Mouse (Mus musculus): Measurements from ENCODE around the gene Rfx1. TPM values are rescaled to one million over a fixed set of nuclear protein-coding genes. Genes with fewer than 3 reads are reported as not detected.

The Rfx1 gene
- polyA plus RNA-seq, 1 experiment from 2014 or later: 10.0 TPM

DNA sequence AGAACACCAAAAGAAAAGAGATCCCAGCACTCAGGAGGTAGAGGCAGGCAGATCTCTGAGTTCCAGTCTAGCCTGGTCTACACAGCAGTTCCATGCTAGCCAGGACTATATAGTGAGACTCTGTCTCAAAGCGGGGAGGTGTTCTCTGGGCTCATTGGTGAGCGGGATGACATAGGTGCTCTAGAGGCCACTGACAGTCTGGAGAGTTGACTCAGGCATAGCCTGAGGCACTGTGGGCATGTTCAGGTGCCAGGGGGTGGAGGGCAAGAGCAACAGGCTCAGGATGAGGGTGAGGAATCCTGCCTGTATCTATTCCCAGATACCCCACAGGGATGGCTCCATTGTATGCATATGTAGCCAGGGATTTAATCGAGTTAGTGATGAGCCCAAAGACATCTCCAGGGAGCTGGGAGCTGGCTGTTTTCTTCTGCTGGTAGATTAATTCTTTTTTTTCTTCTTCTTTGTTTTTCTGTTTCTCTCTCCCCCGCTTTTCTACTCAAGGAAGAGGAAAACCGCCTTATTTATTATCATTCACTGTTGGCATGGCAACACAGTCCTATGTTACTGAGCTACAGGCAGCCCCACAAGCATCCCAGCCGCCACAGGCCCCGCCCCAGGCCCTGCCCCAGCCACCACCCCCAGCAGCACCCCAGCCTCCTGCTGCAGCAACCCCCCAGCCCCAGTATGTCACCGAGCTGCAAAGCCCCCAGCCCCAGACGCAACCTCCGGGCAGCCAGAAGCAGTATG is 6.8 kb downstream of the Rfx1 start:
- peak; percentile 56 for ATAC-seq
- Histone ChIP-seq H3K27me3 (no peaks in the 10 kb centered on the region), H3K9me3 (no peaks in the 10 kb centered on the region), H3K4me3 (replicated peaks) (no peak overlapping the region), H3K36me3 (peaks cover 36% of the 10 kb centered on the region), H3K27ac (peak overlapping the region; percentile 49), H3K4me2 (replicated peaks) (no peak overlapping the region; the same call in 1 of the 2 replicates), H3K9ac (replicated peaks) (peak overlapping the region; percentile 46), H3K4me1 (replicated peaks) (peaks cover 52% of the 10 kb centered on the region)
- WGBS: 39% methylated on average over 9 of the region's 10 CpGs

GRCm38 (mm10) chr8:84076412-84076811 is 9.8 kb downstream of the Rfx1 start:
- no peak overlapping the region for H3K9ac ChIP-seq (replicated peaks)
- H3K36me3 ChIP-seq: peaks cover 60% of the 10 kb centered on the region
- H3K4me2 ChIP-seq (replicated peaks): no peak overlapping the region
- no peak for ATAC-seq
- WGBS: 91% methylated on average over 1 of the region's 1 CpGs
- no peaks in the 10 kb centered on the region for H3K9me3 ChIP-seq
- no peak overlapping the region for H3K27ac ChIP-seq
- H3K4me1 ChIP-seq (replicated peaks): peaks cover 32% of the 10 kb centered on the region
- no peak overlapping the region for H3K4me3 ChIP-seq (replicated peaks)
- no peaks in the 10 kb centered on the region for H3K27me3 ChIP-seq

GRCm38 (mm10) chr8:84076849-84077248 is 10.2 kb downstream of the Rfx1 start:
- Histone ChIP-seq H3K27me3 (no peaks in the 10 kb centered on the region), H3K4me1 (replicated peaks) (peaks cover 30% of the 10 kb centered on the region), H3K36me3 (peaks cover 63% of the 10 kb centered on the region), H3K4me2 (replicated peaks) (no peak overlapping the region), H3K4me3 (replicated peaks) (no peak overlapping the region), H3K9me3 (no peaks in the 10 kb centered on the region), H3K27ac (no peak overlapping the region), H3K9ac (replicated peaks) (no peak overlapping the region)
- no peak for ATAC-seq
- WGBS: 91% methylated on average over 3 of the region's 3 CpGs

GRCm38 (mm10) chr8:84079206-84079605 is 12.6 kb downstream of the Rfx1 start:
- H3K4me2 ChIP-seq (replicated peaks): no peak overlapping the region
- H3K27me3 ChIP-seq: no peaks in the 10 kb centered on the region
- WGBS: 85% methylated on average over 5 of the region's 5 CpGs
- H3K4me3 ChIP-seq (replicated peaks): no peak overlapping the region
- H3K36me3 ChIP-seq: peaks cover 86% of the 10 kb centered on the region
- no peak overlapping the region for H3K9ac ChIP-seq (replicated peaks)
- no peak for ATAC-seq
- H3K4me1 ChIP-seq (replicated peaks): peaks cover 15% of the 10 kb centered on the region
- no peak overlapping the region for H3K27ac ChIP-seq
- no peaks in the 10 kb centered on the region for H3K9me3 ChIP-seq

DNA sequence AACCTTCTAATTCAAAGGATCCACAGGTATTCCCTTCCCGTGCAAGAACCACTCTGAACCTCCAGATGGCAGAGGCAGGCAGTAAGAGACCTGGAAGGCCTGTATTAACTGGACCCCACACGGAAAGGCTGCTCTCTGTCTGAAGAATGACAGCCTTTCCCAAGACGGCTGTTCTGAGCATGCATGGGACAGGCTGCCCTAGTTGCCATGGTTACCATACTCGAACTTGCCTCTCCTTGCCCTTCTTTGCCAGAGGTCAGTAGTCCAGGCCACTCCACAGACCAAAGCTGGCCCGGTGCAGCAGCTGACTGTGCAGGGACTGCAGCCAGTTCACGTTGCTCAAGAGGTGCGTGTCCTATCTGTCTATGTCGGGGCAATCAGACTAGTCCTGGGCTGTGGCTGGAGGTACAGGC is 17.2 kb downstream of the Rfx1 start:
- no peak overlapping the region for H3K27ac ChIP-seq
- no peaks in the 10 kb centered on the region for H3K27me3 ChIP-seq
- 12% methylated on average over 8 of the region's 8 CpGs for WGBS
- H3K9me3 ChIP-seq: no peaks in the 10 kb centered on the region
- no peak overlapping the region for H3K4me2 ChIP-seq (replicated peaks)
- H3K4me1 ChIP-seq (replicated peaks): peaks cover 14% of the 10 kb centered on the region
- H3K4me3 ChIP-seq (replicated peaks): no peak overlapping the region
- H3K36me3 ChIP-seq: peaks cover 92% of the 10 kb centered on the region
- ATAC-seq: peak; percentile 58; the same call in 1 of the 2 replicates
- no peak overlapping the region for H3K9ac ChIP-seq (replicated peaks)

- peaks cover 93% of the 10 kb centered on the region for H3K36me3 ChIP-seq
- 31% methylated on average over 42 of the region's 42 CpGs for WGBS
- 0 out of 2 replicates have a peak, but pooled peaks have one; percentile 34 for ATAC-seq
- H3K4me1 ChIP-seq (replicated peaks): peaks cover 14% of the 10 kb centered on the region
- H3K4me2 ChIP-seq (replicated peaks): no peak overlapping the region
- H3K9me3 ChIP-seq: no peaks in the 10 kb centered on the region
- H3K9ac ChIP-seq (replicated peaks): peak overlapping the region; percentile 20; the same call in 1 of the 2 replicates
- no peak overlapping the region for H3K4me3 ChIP-seq (replicated peaks)
- no peaks in the 10 kb centered on the region for H3K27me3 ChIP-seq
- no peak overlapping the region for H3K27ac ChIP-seq
Measured at GRCm38 (mm10) chr8:84084341-84085115, 17.9 kb downstream of the Rfx1 start.

GRCm38 (mm10) chr8:84087156-84087555 is 20.5 kb downstream of the Rfx1 start:
- H3K36me3 ChIP-seq: peaks cover 95% of the 10 kb centered on the region
- H3K4me3 ChIP-seq (replicated peaks): no peak overlapping the region
- H3K9me3 ChIP-seq: no peaks in the 10 kb centered on the region
- H3K4me1 ChIP-seq (replicated peaks): peaks cover 14% of the 10 kb centered on the region
- ATAC-seq: no peak
- 93% methylated on average over 7 of the region's 7 CpGs for WGBS
- no peak overlapping the region for H3K27ac ChIP-seq
- H3K4me2 ChIP-seq (replicated peaks): no peak overlapping the region
- no peaks in the 10 kb centered on the region for H3K27me3 ChIP-seq
- H3K9ac ChIP-seq (replicated peaks): no peak overlapping the region

DNA sequence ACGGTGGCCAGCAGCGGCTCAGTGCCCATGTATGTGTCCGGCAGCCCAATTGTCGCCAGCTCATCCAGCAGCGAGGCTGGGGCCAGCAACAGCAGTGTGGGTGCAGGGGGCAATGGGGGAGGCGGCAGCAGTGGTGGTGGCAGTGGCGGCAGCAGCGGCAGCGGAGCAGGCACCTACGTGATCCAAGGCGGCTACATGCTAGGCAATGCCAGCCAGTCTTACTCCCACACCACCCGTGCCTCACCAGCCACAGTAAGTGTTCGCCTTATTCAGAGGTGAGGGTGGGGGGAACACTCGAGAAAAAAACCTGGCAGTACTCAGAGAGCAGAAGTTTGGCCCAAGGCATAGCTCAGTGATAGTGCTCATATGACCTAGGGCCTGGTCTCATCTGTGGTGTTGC is 21.2 kb downstream of the Rfx1 start:
- H3K9ac ChIP-seq (replicated peaks): no peak overlapping the region
- H3K4me2 ChIP-seq (replicated peaks): no peak overlapping the region
- H3K27me3 ChIP-seq: no peaks in the 10 kb centered on the region
- no peak overlapping the region for H3K4me3 ChIP-seq (replicated peaks)
- H3K36me3 ChIP-seq: peaks cover 95% of the 10 kb centered on the region
- peaks cover 14% of the 10 kb centered on the region for H3K4me1 ChIP-seq (replicated peaks)
- no peak for ATAC-seq
- WGBS: 94% methylated on average over 14 of the region's 14 CpGs
- H3K9me3 ChIP-seq: no peaks in the 10 kb centered on the region
- H3K27ac ChIP-seq: no peak overlapping the region

- Histone ChIP-seq H3K4me1 (replicated peaks) (peaks cover 6% of the 10 kb centered on the region), H3K27ac (no peak overlapping the region), H3K4me2 (replicated peaks) (no peak overlapping the region), H3K36me3 (peaks cover 95% of the 10 kb centered on the region), H3K9me3 (no peaks in the 10 kb centered on the region), H3K27me3 (no peaks in the 10 kb centered on the region), H3K4me3 (replicated peaks) (no peak overlapping the region), H3K9ac (replicated peaks) (no peak overlapping the region)
- no peak for ATAC-seq
- 84% methylated on average over 9 of the region's 9 CpGs for WGBS
Measured at GRCm38 (mm10) chr8:84089277-84089676, 22.6 kb downstream of the Rfx1 start.

- Histone ChIP-seq H3K27ac (no peak overlapping the region), H3K4me1 (replicated peaks) (no peaks in the 10 kb centered on the region), H3K36me3 (peaks cover 94% of the 10 kb centered on the region), H3K9me3 (no peaks in the 10 kb centered on the region), H3K9ac (replicated peaks) (no peak overlapping the region), H3K4me2 (replicated peaks) (no peak overlapping the region), H3K4me3 (replicated peaks) (no peak overlapping the region), H3K27me3 (no peaks in the 10 kb centered on the region)
- no peak for ATAC-seq
- WGBS: 96% methylated on average over 8 of the region's 8 CpGs
Measured at GRCm38 (mm10) chr8:84090585-84090984, 24.0 kb downstream of the Rfx1 start.

- WGBS: 72% methylated on average over 8 of the region's 8 CpGs
- H3K4me3 ChIP-seq (replicated peaks): no peak overlapping the region
Measured at GRCm38 (mm10) chr8:84096061-84096460, 29.4 kb downstream of the Rfx1 start.

DNA sequence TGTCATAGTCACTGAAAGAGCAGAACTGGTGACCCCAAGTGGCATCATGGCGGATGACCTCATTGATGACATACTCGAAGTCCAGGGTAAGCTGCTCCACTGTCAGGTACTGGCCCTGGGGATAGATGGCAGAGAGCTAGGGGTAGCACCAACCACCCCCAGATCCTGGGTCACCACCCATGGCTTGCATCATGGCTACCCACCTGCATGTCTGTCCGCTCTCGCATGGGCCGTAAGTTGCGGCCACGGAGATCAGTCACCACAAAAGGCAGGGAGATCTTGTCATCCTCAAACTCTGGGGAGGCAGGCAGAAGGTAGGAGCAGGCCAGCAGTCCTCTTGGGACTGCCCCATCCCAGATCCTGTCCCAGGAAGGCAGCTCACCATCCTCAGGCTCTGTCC is 31.7 kb downstream of the Rfx1 start:
- Histone ChIP-seq H3K27me3 (no peaks in the 10 kb centered on the region), H3K27ac (no peak overlapping the region), H3K4me3 (replicated peaks) (no peak overlapping the region), H3K4me2 (replicated peaks) (no peak overlapping the region), H3K9me3 (no peaks in the 10 kb centered on the region), H3K9ac (replicated peaks) (no peak overlapping the region), H3K36me3 (peaks cover 87% of the 10 kb centered on the region), H3K4me1 (replicated peaks) (peaks cover 23% of the 10 kb centered on the region)
- WGBS: 93% methylated on average over 7 of the region's 7 CpGs
- no peak for ATAC-seq

More at GRCm38 (mm10) chr8:84096061-84096460, 29.4 kb downstream of the Rfx1 start:
- no peak for ATAC-seq
- Histone ChIP-seq H3K27ac (no peak overlapping the region), H3K27me3 (no peaks in the 10 kb centered on the region), H3K4me1 (replicated peaks) (no peaks in the 10 kb centered on the region), H3K4me2 (replicated peaks) (no peak overlapping the region), H3K9ac (replicated peaks) (no peak overlapping the region; the same call in 1 of the 2 replicates), H3K36me3 (peaks cover 92% of the 10 kb centered on the region), H3K9me3 (no peaks in the 10 kb centered on the region)

Measured in midbrain, embryonic 13.5 days (tissue).